Mouse (Mus musculus) hindbrain, postnatal 0 days (tissue): ENCODE results near the gene Cfap45. TPM values are rescaled to one million over a fixed set of nuclear protein-coding genes. Genes with fewer than 3 reads are reported as not detected.

Experiments used
- ATAC-seq: fragments of 200-750 bp; cut with Nextera tagmentation; 2 replicates; pipeline ENCODE4 v1.8.0; 2017; ENCODE audit warnings: mild to moderate bottlenecking, moderate TSS enrichment, moderate library complexity
- DNase-seq: peaks from one replicate; pipeline ENCODE4 v3.0.0-alpha.2; 2015; ENCODE audit warnings: low spot score
- H3K27ac ChIP-seq: fragments of 300-500 bp; sonication (generic); 2 replicates; pipeline ENCODE4 v1.5.1; 2014; ENCODE audit warnings: mild to moderate bottlenecking
- H3K27me3 ChIP-seq: fragments of 300-500 bp; sonication (generic); 2 replicates; pipeline ENCODE4 v1.6.1; 2014; ENCODE audit warnings: low read length, mixed read lengths; ENCODE audit not compliant: insufficient read depth
- H3K36me3 ChIP-seq: fragments of 300-500 bp; sonication (generic); 2 replicates; pipeline ENCODE4 v1.6.1; 2014; ENCODE audit warnings: low read length, mixed read lengths; ENCODE audit not compliant: insufficient read depth
- H3K4me1 ChIP-seq: fragments of 300-500 bp; sonication (generic); 2 replicates; pipeline ENCODE4 v1.6.1; 2014; ENCODE audit warnings: antibody characterized with exemption, low read length, mixed read lengths; ENCODE audit not compliant: insufficient read depth
- H3K4me2 ChIP-seq: fragments of 300-500 bp; sonication (generic); 2 replicates; pipeline ENCODE4 v1.6.1; 2014; ENCODE audit warnings: low read depth, mild to moderate bottlenecking, low read length, moderate library complexity, mixed read lengths
- H3K4me3 ChIP-seq: fragments of 300-500 bp; sonication (generic); 2 replicates; pipeline ENCODE4 v1.5.1; 2014; ENCODE audit warnings: low read length
- H3K9ac ChIP-seq: fragments of 300-500 bp; sonication (generic); replicated peaks from 2 replicates; pipeline ENCODE4 v1.6.1; 2014; ENCODE audit warnings: mild to moderate bottlenecking, low read length, moderate library complexity, mixed read lengths
- H3K9me3 ChIP-seq: fragments of 300-500 bp; sonication (generic); 2 replicates; pipeline ENCODE4 v1.6.1; 2016; ENCODE audit warnings: low read length, mixed read lengths
- CTCF ChIP-seq: IDR thresholded peaks from 2 replicates; pipeline ENCODE4 v1.5.1; 2016; ENCODE audit warnings: antibody characterized with exemption, control low read depth, low read depth
- WGBS: fragments of 180-500 bp; shearing (Covaris S2); extraction: QIAGEN DNeasy Blood & Tissue Kit; methylation state at CpG from one replicate; pipeline ENCODE4 v1.1.7; 2014; 5-methylcytosine and 5-hydroxymethylcytosine counted together
- polyA plus RNA-seq: library from polyadenylated mRNA; unstranded; fragments of >200 nt; fragmentation: Nextera tagmentation; extraction: Ambion mirVana; gene quantifications from 2 replicates; pipeline ENCODE4 v1.2.1, GENCODE M21; 2015
- total RNA-seq: library from RNA; depleted of rRNA; stranded (reverse); fragments of >200 nt; gene quantifications from 2 replicates; pipeline ENCODE4 v1.2.3, GENCODE M21; 2014; rRNA removed

Cfap45 gene
- total RNA-seq (1.0 and 1.2 TPM in 2 replicates), polyA plus RNA-seq (3.7 and 4.5 TPM in 2 replicates)

DNA sequence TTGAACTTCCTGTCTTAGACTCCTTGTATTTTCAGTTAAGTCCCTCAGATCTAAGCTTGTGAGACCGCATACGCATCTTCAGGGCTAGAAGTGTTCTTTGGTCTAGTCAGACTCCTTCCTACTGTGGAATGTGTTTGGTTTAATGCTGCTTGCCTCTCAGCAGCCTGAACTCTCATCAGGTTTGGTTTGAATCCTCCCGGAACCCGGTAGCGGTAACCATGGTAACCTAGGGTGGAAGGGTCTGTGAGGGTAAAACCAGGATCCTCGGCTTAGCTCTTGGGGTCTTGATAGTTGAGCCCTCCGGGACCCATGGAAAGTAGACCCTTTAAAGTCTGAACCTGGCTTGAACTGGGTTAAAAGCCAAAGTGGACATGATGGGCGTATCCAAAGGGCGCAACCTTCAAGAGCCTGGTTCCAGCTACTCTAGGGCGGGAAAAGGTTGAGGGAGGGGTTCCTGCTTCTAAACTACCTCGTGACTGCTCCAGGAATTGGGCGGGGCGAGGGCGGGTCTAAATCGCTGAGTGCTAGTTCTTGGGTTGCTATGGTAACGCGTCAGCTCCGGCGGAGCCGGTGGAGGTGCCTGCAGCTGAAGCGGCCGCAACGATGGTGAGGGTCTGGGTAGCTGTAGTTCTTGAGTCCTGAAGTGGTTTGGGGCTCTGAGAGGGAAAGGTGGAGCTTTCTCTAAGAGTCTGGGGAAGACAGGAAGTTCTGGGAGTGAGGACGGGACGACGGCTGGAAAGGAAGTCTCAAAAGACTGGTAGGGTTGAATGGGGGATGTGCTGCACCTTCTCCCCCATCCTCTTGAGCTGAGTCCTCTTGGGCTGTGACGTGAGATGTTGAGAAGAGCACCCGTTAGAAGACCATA, at the start of gene Cfap45:
TSS of gene Cfap45 (plus strand) at position 226 of the 865 bp plus-strand sequence.
- H3K36me3 ChIP-seq = no peaks in the 10 kb centered on the region
- ATAC-seq (peak; percentile 92), DNase-seq (peak; percentile 94)
- H3K27ac ChIP-seq = no peak within 1 kb of the TSS
- no peaks in the 10 kb centered on the region for H3K4me1 ChIP-seq
- 4% methylated on average over 28 of the region's 28 CpGs for WGBS
- H3K4me3 ChIP-seq = peak within 1 kb of the TSS; percentile 33
- H3K4me2 ChIP-seq = peak within 1 kb of the TSS; percentile 65
- no peak for TF ChIP-seq CTCF
- peak within 1 kb of the TSS; percentile 22; the same call in 1 of the 2 replicates for H3K9ac ChIP-seq
- no peaks in the 10 kb centered on the region for H3K27me3 ChIP-seq
- no peaks in the 10 kb centered on the region for H3K9me3 ChIP-seq

DNA sequence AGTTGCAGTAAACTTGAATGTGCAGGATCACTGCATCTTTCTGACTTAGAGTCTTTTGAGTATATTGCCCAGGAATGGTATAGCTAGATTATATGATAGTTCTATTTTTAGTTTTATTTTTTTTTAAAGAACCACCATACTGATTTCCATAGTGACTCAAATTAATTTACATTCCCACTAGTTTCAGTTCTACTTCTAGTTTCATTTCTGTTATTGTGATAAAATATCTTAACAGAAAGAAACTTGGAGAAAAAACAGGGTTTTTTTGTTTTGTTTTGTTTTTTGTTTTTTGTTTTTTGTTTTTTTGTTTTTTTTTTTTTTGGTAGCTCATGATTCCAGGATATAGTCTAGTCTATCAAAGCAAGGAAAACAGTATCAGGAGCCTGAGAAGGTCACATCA, 47.7 kb upstream of the Cfap45 start:
- H3K9ac ChIP-seq = no peak overlapping the region
- no peak overlapping the region for H3K27ac ChIP-seq
- no peak overlapping the region for H3K4me2 ChIP-seq
- H3K27me3 ChIP-seq = no peaks in the 10 kb centered on the region
- no peak overlapping the region for H3K4me3 ChIP-seq
- no peaks in the 10 kb centered on the region for H3K36me3 ChIP-seq
- no peak for TF ChIP-seq CTCF
- DNase-seq (no peak), ATAC-seq (no peak)
- no peaks in the 10 kb centered on the region for H3K4me1 ChIP-seq
- no peaks in the 10 kb centered on the region for H3K9me3 ChIP-seq

DNA sequence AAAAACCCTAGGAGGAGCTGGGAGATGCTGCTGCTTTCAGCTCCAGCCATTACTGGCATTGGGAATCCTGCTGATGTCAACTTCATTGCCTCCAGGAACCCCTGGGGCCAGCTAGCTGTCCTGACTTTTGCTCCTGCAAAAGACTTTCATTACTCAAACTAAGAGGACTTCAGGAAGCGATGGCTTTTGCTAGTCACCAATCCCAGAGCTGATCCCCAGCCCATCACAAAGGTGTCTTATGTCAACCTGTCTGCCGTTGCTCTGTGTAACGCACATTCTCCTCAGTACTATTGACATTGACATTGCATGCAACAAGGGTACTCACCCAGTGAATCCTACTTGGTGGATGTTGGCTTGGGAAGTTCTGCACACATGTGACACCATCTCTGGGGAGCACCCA, 46.4 kb upstream of the Cfap45 start:
- H3K27me3 ChIP-seq = no peaks in the 10 kb centered on the region
- ATAC-seq = no peak
- TF ChIP-seq CTCF = no peak
- no peak overlapping the region for H3K4me3 ChIP-seq
- H3K36me3 ChIP-seq = no peaks in the 10 kb centered on the region
- DNase-seq = no peak
- no peak overlapping the region for H3K4me2 ChIP-seq
- no peak overlapping the region for H3K27ac ChIP-seq
- 87% methylated on average over 3 of the region's 3 CpGs for WGBS
- H3K9me3 ChIP-seq = no peaks in the 10 kb centered on the region
- H3K4me1 ChIP-seq = no peaks in the 10 kb centered on the region
- no peak overlapping the region for H3K9ac ChIP-seq

DNA sequence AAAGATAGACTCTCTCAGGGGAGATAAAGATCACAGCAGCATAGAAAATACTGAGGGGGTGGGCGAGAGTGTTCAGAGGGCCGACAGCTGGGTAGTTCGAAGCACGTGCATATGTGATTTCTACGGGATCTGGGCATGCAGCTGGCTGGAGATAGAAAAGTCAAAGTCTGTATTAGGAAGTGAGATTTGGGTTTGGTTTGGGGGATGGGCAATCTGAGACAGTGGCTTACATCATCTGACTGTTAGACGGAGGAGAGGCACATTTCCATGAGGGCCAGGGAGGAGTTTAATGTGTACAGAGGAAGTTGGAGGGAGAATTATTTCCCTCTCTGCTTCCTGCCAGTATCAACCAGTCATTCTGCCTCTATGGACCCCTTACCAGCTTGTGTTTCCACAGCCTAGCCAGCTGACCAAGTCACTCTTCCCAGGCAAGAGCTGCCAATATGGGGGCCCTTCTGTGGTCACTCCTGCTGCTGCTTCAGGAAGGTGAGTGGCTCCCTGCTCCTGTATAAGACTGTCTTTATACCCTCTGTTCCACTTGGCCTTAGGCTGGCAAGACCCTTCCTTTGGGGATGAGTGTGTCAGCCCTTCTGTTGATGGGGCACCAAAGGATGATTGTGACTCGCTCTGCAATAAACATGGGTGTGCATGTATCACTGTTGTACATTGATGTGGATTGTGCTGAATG, 45.4 kb upstream of the Cfap45 start, which contains the start of gene Slamf9:
TSS of gene Slamf9 (plus strand) at position 305 of the 688 bp plus-strand sequence.
- no peak within 1 kb of the TSS for H3K9ac ChIP-seq
- H3K9me3 ChIP-seq = no peaks in the 10 kb centered on the region
- H3K4me2 ChIP-seq = no peak within 1 kb of the TSS
- H3K4me3 ChIP-seq = no peak within 1 kb of the TSS
- H3K27ac ChIP-seq = no peak within 1 kb of the TSS
- no peaks in the 10 kb centered on the region for H3K4me1 ChIP-seq
- WGBS = 75% methylated on average over 7 of the region's 7 CpGs
- DNase-seq = no peak
- no peaks in the 10 kb centered on the region for H3K27me3 ChIP-seq
- ATAC-seq = no peak
- TF ChIP-seq CTCF = no peak
- H3K36me3 ChIP-seq = no peaks in the 10 kb centered on the region

DNA sequence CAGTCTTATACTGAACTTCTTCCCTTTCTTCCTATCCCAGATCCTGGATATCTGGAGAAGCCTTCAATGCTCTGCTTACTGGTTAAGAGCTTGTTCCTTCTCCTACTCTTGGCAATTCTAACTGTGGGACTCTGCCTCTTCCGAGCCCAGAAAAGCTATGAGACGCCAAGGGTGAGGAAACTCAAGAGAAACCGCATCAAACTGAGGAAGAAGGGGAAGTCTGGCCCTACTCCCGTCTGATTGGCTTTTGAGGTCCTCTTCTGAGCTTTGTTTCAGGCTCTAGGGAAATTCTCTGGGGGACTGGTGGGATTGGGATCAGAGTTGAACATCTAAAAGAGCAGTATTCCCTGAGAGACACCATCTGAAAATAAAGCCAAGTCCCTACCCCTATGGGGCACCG, 42.6 kb upstream of the Cfap45 start:
- DNase-seq (no peak), ATAC-seq (no peak)
- WGBS = 83% methylated on average over 5 of the region's 5 CpGs
- TF ChIP-seq CTCF = no peak
- Histone ChIP-seq H3K9ac (no peak overlapping the region), H3K4me2 (no peak overlapping the region), H3K4me1 (peaks cover 8% of the 10 kb centered on the region), H3K36me3 (no peaks in the 10 kb centered on the region), H3K27ac (no peak overlapping the region), H3K27me3 (no peaks in the 10 kb centered on the region), H3K4me3 (no peak overlapping the region), H3K9me3 (no peaks in the 10 kb centered on the region)

GRCm38 (mm10) chr1:172480376-172480775, 40.2 kb upstream of the Cfap45 start:
- H3K36me3 ChIP-seq = no peaks in the 10 kb centered on the region
- no peak overlapping the region for H3K4me2 ChIP-seq
- WGBS = 89% methylated on average over 4 of the region's 4 CpGs
- H3K4me1 ChIP-seq = peaks cover 17% of the 10 kb centered on the region
- no peak for TF ChIP-seq CTCF
- ATAC-seq = no peak
- no peak overlapping the region for H3K4me3 ChIP-seq
- H3K27ac ChIP-seq = no peak overlapping the region
- H3K9me3 ChIP-seq = no peaks in the 10 kb centered on the region
- H3K9ac ChIP-seq = no peak overlapping the region
- H3K27me3 ChIP-seq = no peaks in the 10 kb centered on the region
- DNase-seq = no peak
